Mouse (Mus musculus) kidney, postnatal 25 days (tissue): ENCODE results near the gene C1qtnf12.
A peak's percentile ranks its signal among the peaks of the same experiment; 100 is the strongest.

Experiments used
- DNase-seq, 2 experiments: peaks; one replicate each; pipeline ENCODE4 v3.0.0; 2021; ENCODE audit warnings: mixed read lengths in 2 of 2

Gene C1qtnf12

DNA sequence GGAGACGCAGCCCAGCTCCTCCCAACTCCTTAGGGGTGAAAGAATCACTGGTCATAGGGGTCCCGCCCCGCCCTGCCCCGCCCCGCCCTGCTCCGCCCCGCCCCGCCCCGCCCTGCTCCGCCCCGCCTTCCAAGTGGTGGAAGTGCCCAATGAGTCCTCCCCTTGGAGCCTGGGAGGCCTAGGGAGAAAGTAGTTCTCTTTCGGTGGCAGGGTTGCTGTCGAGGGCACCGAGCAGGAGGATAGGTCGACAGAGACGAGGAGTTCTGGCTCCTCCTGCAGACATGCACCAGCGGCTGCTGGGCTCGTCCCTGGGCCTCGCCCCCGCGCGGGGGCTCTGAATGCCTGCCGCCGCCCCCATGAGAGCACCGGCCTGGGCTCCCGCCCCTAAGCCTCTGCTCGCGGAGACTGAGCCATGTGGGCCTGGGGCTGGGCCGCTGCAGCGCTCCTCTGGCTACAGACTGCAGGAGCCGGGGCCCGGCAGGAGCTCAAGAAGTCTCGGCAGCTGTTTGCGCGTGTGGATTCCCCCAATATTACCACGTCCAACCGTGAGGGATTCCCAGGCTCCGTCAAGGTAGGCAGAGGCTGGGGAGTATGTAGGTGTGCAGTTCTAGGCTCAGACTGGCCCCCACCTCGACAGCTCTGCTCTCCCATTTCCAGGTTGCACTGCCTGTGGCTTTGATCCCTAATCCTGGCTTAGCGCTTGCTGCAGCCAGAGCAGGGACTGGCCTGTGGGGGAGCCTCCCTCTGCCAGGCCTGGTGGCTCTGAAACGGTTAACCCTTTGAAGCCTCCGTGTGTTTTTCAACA is at the start of gene C1qtnf12:
Gene C1qtnf12, plus strand, starts transcription at position 152 of the 805 bp plus-strand sequence.
- peak; percentile 65 to 87 for DNase-seq

DNA sequence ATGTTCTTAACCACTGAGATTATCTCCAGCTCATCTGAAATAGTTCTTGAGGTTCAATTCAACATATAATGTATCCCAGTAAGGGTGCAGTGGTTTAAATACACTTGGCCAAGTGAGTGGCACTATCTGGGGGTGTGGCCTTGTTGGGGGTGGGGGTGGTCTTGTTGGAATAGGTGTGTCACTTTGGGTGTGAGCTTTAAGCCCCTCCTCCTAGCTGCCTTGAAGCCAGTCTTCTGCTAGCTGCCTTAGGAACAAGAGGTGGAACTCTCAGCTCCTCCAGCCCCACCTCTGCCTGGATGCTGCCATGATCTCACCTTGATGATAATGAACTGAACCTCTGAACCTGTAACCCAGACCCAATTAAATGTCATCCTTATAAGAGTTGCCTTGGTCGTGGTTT is 30.1 kb upstream of the C1qtnf12 start:
- no peak for DNase-seq

DNA sequence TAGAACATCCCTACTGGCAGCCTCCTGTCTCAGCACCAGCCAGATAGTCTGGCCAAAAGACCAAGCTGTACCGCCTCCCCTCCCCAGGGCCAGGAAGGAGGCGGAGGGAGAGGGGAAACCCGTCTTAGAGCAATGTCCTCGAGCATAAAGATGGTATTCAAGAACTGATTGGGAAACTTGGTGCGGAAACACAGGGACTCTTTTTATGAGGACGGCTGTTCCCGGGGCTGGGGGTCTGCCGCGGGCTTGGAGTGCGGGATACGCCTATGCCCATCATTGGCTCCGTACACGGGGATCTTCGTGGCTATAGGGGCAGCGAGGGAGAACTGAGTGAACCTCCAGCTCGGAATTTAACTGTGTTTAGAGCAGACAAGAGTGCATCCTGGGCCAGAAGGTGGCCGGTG is 19.1 kb upstream of the C1qtnf12 start:
- DNase-seq, result peak in 1 of 2 experiments; percentile 44

DNA sequence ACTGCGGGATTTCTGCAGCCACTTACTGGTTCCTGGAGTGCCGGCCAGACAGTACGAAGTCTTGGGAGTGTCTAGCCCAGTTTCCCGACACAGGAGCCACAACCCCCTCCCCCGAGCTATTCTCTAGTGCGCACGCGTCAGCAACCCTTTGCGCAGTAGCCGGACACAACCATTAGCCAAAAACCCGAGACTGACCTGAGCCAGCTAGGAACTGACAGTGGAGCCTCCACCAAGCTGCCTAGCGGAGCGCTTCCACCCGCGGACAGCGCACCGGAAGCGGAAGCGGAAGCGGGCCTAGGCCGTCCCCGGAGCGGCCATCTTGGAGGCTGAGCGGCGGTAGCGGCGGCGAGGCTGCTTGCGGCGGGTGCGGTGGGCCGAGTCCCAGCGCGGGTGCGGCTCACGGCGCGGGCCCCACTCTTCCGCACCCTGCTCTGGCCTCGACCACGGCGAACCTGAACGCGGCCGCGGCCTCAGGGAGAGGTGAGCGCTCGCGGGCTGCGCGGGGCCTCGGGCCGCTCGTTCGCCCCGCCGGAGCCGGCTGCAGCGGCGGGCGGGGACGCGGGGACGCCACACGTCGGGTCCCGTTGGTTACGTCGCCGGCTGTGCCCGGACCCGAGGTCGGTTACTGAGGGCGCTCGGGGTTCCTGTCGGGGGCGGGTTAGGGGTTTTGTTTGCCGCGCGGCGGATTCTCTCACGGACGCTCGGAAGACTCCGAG is 18.4 kb upstream of the C1qtnf12 start, which contains the start of gene Ube2j2:
Gene Ube2j2, plus strand, starts transcription at position 298 of the 716 bp plus-strand sequence.
- DNase-seq, result peak; percentile 91 to 97

DNA sequence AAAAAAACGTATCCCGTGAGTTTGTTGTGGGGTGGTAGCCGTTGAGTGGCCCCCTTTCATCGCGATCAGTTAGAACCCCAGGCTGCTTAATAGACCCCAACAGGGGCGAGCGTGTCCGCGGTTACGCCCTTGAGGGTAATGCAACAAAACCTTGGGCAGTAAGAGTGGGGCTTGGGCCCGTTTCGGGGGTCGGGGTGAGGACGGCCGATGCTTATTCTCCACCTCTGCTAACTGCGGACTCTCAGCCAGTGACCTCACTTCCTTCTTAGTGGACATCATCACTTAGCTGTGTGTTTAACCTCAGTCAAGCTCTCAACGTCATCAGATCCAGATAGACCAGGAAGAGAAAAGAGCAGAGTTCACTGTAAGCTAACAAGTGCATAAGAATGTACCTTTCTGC is 17.8 kb upstream of the C1qtnf12 start:
- DNase-seq, result peak in 1 of 2 experiments; percentile 47

DNA sequence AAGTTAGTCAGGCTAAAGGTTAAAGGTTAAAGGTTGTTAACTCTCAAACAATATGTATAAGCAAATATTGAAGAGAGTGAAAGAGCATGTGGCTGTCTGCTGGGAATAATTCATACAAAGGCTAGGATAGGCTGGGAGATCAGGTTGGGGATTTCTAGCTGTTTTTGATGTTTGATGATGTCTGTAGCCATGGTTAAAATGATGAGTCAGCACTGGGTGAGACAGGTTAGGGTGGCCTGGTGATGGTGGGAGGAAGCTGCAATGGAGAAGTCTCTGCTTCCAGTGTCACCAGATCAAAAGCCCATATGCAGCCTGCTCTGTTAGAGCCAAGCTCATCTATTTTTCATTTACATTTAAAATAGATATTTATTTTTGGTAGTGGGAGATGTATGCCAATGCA is 15.0 kb upstream of the C1qtnf12 start:
- DNase-seq, result no peak

DNA sequence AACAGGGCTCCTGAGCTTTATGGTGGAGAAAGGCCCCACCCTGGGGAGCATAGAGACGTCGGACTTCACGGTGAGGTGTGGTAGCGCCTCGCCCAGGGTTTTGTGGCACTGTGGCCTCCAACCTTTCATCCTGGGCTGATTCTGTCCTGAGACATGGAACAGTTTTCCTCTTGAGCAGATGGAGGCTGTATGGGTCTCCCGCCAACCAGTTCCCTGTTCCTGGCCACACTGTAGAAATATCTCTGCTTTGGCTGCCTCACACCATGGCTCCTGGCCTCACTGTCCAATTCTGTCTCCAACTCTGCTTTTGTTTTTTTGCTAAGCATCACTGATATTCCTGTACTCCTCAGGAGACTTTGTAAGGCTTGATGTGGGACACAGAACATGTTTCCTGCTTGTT is 6.6 kb upstream of the C1qtnf12 start:
- no peak for DNase-seq

DNA sequence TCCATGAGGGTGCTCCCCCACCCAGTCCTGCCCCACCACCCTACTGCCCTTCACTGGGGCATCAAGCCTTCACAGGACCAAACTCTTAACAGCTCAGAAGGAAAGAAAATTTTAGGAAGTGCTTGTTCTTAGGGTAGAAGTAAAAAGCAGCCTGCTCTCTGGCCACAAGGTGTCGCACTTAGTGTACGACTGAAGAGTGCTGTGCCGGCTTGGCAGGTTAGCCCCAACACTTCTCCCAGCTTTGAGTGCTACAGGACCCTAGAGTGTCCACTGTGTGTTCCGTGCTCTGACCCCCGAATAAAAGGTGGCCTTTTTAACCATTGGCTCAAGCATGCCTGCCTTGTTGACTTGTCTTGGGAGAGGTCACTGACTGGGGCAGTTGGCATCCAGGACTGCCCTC is 2.8 kb upstream of the C1qtnf12 start:
- DNase-seq, result peak; percentile 85 to 88

DNA sequence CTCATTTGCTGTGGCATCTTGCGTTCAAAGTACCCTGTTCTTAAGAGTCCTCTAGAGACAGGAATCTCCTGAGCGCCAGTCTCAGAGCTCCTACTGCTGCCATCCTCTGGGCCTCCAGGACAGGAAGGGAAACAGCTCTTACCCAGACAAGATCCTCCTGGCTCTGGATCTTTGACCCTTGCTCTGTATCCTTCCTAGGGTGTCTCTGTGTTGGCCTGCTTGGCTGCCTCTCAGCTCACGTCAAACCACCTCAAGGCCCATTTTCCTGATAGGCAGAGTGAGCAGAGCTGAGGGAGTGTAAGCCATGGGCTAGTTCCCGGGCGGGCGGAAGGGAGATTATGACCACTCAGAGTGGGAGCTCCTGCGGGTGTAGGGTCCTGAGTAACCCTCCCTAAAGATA is 988 bp downstream of the C1qtnf12 start:
- DNase-seq, result peak; percentile 49 to 78

DNA sequence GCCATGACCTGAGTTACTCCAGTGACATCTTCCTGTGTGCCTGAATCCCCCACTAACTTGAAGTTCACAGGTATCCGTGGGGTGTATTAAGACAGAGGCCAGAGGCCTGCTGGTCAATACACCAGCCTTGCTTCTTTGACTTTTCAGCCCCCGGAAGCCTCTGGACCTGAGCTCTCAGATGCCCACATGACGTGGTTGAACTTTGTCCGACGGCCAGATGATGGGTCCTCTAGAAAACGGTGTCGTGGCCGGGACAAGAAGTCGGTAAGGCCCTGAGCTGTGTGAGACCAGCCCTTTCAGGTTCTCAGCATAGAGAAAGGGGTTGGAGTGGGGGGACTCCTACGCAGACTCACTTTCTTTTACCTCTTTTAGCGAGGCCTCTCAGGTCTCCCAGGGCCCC is 2.3 kb downstream of the C1qtnf12 start:
- DNase-seq, result peak; percentile 58 to 72

DNA sequence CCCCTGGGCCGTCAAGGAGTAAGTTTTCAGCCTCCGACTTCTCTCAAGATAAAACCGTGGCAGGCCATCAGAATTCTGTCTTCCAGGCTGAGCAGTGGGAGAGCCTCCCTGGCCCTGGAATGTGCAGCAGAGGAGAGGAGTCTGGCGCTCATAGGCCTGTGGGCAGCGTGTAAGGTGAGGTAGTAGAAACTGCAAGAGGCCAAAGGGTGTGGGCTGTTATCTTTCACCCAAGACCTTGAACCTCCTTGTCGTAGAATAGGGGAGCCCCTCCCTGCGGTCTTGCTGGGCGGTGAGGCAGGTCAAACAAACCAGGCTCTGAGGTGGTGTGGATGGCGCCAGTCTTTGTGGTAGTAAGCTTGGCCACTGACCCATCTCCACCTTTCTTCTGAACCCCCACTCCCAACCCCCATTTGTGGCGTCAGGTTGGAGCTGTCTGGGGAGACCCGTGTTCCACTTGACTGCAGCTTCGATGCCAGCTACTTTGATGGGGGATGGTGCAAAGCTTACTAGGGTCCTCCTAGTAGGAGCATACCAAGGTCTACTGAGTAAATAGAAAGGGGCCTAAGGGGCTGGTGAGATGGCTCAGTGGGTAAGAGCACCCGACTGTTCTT is 7.0 kb downstream of the C1qtnf12 start:
- no peak for DNase-seq

DNA sequence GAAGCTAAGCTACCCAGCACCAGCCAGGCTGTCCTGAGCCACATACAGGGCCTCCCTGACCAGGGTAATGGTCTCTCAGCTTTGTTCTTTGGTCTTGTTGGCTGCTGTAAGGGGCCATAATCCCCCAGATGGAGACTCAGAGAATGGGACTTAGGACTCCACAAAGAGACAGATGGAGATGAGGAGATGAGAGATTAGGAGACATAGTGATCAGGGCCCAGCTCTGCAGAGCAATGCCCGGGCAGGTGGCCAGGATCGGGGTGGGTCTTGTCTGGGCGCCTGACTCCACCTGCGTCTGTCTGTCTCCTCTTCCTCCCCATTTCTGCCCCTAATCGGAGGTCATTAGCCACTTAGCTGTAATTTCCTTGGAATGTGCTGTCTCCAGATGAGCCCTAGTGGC is 8.2 kb downstream of the C1qtnf12 start:
- no peak for DNase-seq

DNA sequence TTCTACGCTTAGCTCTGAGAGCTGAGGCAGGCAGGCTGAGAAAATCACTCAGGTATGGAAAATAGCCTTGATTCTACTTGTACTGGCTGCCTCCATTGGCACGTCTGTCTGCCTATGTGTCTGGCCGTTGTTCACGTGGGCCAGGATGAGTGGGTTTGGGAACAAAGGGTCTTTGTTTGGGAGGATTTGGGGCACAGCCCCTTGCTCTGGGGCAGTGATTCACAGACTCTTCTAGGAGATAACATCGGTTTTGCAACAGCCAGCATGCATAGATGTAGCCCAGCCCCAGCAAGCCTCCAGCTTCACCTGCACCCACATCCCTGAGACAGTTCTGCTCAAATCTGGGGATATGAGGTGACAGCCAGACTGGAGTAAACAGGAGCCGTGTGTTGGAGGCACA is 10.5 kb downstream of the C1qtnf12 start:
- DNase-seq, result no peak

DNA sequence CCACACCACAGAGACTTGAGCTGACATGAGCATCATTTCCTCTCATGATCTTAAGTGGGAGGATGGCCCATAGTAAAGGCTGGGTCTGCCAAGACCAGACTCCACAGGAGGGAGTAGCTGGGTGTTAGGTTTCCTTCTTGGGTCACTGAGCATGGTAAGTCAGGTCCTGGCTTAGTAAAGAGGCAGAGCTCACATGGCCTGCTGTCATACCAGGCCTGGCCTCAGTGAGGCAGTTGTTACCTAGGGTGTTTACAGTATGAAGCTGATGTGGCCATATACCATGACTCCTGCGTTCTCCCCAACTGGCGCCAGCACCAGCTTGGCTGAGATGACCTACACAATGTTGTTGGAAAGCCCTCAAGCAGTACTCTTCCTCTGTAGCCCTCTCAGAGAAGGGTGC is 11.1 kb downstream of the C1qtnf12 start:
- no peak for DNase-seq

DNA sequence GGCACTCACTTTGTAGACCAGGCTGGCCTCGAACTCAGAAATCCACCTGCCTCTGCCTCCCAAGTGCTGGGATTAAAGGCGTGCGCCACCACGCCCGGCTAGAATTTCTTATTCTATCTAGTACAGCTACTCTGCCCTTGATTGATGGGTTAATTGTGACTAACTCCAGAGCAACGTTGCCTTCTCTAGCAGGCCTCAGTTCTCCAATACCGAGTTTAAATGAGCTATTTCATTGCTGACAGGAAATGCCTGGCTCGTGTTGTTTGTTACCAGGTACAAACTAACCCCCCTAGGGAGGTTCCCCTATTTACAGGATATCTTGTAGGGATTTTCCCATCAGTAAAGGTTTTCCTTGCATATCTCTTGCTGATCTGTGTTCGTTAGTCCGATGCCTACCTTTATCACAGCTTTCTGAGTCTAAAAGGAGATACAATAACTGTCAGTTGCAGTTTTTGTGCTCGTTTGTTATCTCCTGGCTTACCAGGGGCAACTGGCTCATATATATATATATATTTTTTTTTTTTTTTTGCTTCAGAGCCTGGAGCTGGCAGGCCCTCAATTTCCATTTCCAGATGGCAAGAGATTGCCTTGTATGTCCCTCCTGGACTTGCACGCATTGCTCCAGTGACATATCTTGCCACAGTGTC is 19.4 kb downstream of the C1qtnf12 start:
- no peak for DNase-seq

DNA sequence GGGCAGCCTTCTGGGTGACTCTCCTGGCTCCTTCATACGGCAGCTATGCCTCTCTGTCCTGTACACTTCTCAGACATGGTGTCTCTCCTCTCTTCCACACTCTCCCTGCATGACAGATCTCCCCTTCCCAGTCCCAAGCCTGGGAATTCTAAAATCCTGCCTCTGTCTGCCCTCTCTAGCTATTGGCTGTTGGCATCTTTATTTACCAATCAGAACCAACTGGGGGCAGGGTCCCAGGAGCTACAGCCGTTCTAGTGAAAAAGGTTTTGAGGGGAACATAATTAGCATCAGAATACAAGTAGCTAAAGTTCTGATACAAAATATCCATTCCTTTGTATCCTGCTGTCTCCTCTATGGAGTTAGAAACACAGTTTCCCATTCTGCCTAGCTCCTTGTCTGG is 21.7 kb downstream of the C1qtnf12 start:
- no peak for DNase-seq

DNA sequence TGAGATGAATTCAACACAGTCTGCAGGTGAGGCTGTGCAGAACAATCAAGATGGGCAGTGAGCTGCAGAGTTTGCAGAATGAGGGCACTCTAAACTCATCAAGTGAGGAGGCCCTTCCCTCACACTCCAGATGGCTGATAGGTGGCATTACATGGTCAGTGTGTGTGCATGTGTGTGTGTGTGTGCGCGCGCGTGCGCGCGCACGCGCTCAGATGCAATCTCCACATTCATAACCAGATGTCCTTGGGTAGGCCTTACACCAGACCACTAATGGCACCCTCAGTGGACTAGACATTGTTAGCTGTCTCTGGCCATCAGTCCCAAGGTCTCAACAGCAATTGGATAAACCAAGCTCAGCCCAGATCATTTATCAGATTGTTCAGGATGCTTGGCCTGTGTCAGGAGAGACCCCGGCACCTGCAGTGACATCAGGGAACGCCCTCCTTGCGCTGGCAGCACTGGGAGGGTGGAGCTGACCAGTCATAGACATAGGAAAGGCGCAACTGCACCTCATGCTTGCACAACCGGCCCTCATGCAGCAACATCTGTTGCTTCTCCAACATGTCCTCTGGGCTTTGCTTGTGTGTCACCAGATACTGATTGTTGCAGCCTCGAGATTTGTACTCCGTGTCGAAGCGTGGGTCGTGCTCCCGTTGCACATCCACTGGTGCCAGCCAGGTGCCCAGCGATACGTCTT is 29.2 kb downstream of the C1qtnf12 start:
- no peak for DNase-seq

DNA sequence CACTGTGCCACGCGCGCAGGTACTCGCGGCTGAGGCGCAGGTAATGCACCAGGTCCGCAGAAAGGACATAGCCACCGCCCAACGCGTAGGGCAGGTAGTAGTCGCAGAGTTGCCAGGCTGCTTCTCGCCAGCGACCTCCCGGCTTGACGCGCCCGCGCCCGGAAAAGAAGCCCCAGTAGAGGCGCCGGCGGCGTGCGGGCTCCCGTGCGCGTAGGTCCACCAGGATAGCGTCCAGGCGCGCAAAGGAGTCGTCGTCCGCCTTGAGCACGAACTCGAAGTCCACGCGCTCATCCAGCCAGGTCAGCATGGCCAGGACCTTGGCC is 29.8 kb downstream of the C1qtnf12 start:
- DNase-seq, result no peak

DNA sequence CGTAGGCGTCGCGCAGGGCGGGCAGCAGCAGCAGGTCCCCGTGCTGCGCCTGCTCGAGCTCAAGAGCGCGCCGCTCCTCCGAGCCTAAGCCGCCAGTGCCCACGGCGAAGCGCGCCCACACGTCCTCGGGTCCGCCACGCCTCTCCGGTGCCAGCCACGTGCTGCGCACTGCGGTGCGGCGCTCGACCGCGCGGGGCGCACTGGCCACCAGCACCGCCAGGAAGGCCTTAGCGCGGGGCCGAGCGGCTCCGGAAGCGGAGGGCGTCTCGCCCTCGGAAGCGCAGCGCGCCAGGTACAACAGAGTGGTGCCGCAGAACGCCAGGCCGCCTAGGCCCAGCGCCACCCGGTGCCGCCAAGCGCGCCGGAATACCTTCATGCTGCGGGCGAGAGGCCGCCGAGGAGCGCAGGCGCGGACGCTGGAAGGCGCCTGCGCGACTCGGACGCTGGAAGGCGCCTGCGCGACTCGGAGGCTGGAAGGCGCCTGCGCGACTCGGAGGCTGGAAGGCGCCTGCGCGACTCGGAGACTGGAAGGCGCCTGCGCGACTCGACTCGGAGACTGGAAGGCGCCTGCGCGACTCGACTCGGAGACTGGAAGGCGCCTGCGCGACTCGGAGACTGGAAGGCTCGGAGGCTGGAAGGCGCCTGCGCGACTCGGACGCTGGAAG is 30.3 kb downstream of the C1qtnf12 start, which contains the start of the genes B3galt6 and Sdf4:
Gene B3galt6, minus strand, starts transcription at position 409 of the 665 bp plus-strand sequence.
Gene Sdf4, plus strand, starts transcription at position 632 of the 665 bp plus-strand sequence.
- DNase-seq, result peak; percentile 79 to 91

DNA sequence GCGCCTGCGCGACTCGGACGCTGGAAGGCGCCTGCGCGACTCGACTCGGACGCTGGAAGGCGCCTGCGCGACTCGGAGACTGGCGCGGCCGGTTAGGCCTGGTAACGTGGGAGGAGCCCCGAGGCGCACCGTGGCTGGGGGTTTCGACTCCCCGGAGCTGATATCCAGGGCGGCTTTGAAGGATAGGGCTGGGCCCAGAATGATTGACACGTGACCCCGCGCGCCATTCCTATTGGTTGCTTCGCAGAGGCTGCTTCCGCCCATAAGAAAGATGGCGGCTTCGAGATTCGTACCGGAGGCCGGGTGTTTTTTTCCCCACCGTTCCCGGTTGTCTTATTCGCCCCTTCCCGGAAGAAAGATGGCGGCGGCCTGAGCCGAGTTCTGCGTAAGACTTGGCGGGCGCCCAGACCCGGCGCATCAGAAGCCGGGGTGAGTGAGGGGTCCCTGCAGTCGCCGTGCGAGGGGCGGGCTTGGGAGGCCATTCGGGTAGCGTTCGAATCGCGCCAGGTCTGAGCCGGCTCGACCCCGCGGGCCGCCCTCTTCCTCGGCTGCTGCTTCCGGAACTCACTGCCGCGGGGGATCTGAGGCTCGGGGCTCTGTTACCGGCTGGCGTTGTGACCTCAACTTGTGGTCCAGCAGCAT is 30.9 kb downstream of the C1qtnf12 start:
- DNase-seq, result peak; percentile 96 to 99

DNA sequence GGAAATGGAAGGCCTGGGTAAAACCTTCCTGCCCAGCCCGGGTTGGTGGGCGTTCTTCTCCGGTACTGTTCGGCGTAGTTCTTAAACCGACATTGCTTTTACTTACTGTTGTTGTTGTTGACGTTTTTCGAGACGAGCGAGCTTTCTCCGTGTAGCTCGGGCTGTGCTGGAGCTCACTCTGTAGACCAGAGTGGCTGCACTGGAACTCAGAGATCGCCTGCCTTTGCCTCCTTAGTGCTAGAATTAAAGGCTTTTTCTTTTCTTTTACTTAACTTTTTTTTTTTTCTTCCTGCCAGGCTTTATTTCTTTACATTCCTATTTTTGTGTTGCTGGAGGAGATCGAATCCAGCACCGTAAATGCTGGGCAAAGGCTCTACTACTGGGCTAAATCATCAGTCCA is 31.5 kb downstream of the C1qtnf12 start:
- no peak for DNase-seq
